Mouse (Mus musculus) testis, postnatal 14 days (tissue): ENCODE data around the gene Eif2d.

Experiments used
- DNase-seq: peaks from one replicate; pipeline ENCODE4 v3.0.0; 2021; ENCODE audit warnings: low spot score

Gene Eif2d

GRCm38 (mm10) chr1:131213361-131213760 lies 60.4 kb downstream of the Eif2d start:
- DNase-seq = no peak

- DNase-seq = no peak
Observed at GRCm38 (mm10) chr1:131218933-131219332, 66.0 kb downstream of the Eif2d start.

- no peak for DNase-seq
Observed at GRCm38 (mm10) chr1:131221822-131222590, 69.0 kb downstream of the Eif2d start.

GRCm38 (mm10) chr1:131223345-131223744 lies 70.4 kb downstream of the Eif2d start:
- no peak for DNase-seq

- DNase-seq = no peak
Observed at GRCm38 (mm10) chr1:131224848-131225471, 72.0 kb downstream of the Eif2d start.

- DNase-seq = no peak
Observed at GRCm38 (mm10) chr1:131228225-131228624, 75.2 kb downstream of the Eif2d start.

GRCm38 (mm10) chr1:131228659-131229058 lies 75.7 kb downstream of the Eif2d start:
- no peak for DNase-seq

GRCm38 (mm10) chr1:131233527-131233926 lies 80.5 kb downstream of the Eif2d start:
- no peak for DNase-seq

GRCm38 (mm10) chr1:131236077-131236476 lies 83.1 kb downstream of the Eif2d start:
- DNase-seq = no peak
